Mouse (Mus musculus): ENCODE measurements around the gene Zfp493. TPM values are rescaled to one million over a fixed set of nuclear protein-coding genes. Genes with fewer than 3 reads are reported as not detected.
"Not testable (repeated sequence)": the region's sequence is repeated elsewhere in the genome, so short reads cannot be mapped to it uniquely, and the experiment has no call there.

Zfp493 gene
- polyA plus RNA-seq, 1 experiment from 2014 or later: 4.4 TPM

DNA sequence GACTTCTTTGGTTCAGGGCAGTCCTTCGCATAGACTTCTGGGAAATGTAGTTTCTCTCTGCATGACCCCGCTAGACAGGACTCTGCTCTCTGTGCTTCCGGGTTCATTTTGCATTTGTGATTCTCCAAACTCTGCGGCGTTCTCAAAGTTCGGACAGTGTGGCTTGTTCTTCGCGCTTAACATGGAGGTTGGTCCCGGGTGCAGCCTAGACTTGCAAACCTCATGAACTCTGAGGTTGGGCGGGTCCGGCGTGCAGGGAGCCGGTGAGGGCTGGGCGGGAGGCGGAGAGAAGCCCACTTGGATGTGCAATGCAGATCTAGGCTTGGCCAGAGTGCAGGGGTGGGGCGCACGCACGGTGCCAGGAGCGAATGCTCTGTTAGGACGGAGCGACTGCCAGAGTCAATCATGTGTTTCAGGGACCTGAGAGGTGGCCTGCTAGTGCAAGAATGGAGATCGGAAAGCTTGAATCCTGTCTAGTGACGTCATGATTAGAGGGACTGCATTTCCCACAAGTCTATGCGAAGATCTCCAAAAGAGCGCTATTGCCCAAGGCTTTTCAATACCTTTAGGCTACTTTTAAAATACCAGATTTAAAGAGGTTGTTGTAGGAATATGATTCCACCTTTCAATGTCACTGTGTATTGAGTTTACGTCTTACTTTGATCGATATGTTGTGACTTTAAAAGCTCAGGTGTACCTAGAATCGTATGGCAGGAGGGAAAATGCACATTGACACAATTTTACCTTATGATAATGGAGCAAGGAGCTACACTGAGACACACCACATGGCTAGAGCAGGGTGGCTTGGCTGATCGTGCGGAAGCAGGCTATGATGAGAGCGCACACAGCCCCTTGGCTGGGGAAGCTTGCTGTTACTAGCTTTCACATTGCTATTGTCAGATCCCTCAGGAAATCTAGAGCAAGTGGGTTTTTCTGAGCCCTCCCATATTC lies 34.5 kb downstream of the Zfp493 start, which contains the start of gene Zfp273:
Gene Zfp273 (plus strand): TSS at position 31 of the 951 bp plus-strand sequence.
- H3K4me1 ChIP-seq (ENCODE audit: insufficient read depth): no peaks in the 10 kb centered on the region
- H3K4me3 ChIP-seq (ENCODE audit: low read depth, low read length): peak within 1 kb of the TSS; percentile 54
- H3K27ac ChIP-seq (ENCODE audit: low read depth): peak within 1 kb of the TSS; percentile 82
- WGBS: 4% methylated on average over 31 of the region's 31 CpGs
- H3K9ac ChIP-seq: peak within 1 kb of the TSS; percentile 54
- TF ChIP-seq CTCF (IDR thresholded peaks at IDR 0.05; ENCODE audit: low read depth): no peak
- no peaks in the 10 kb centered on the region for H3K9me3 ChIP-seq (ENCODE audit: low read depth, low read length)
- no peaks in the 10 kb centered on the region for H3K36me3 ChIP-seq (ENCODE audit: insufficient read depth)
- peak; percentile 89 for DNase-seq
- H3K27me3 ChIP-seq (ENCODE audit: insufficient read depth, low read length): no peaks in the 10 kb centered on the region
- peak; percentile 98 for ATAC-seq (ENCODE audit: insufficient read depth)
- peak within 1 kb of the TSS; percentile 83 for H3K4me2 ChIP-seq

DNA sequence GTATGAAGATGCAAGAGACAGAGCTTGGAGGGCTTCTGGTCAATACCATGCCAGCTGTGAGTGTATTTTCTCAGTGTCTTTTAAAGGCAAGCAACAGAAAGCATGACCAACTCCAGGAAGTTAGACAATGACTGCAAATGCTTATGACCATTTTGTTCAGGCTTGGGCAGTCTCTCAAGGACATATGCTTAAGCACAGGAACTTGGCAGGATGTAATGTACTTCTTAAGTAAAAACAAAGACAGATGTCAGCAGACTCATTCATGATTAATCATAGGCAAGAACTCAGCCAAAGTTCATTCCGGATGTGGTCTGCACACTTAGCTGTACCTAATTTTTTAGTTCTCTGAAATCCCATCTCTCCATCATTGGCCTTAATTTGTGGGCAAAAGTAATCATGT lies 39.1 kb downstream of the Zfp493 start:
- ATAC-seq (ENCODE audit: insufficient read depth): no peak
- 64% methylated on average over 1 of the region's 1 CpGs for WGBS
- Histone ChIP-seq H3K4me1 (ENCODE audit: insufficient read depth) (no peaks in the 10 kb centered on the region), H3K4me2 (no peak overlapping the region), H3K27me3 (ENCODE audit: insufficient read depth, low read length) (no peaks in the 10 kb centered on the region), H3K9me3 (ENCODE audit: low read depth, low read length) (no peaks in the 10 kb centered on the region; the same call in 1 of the 2 replicates), H3K4me3 (ENCODE audit: low read depth, low read length) (no peak overlapping the region), H3K27ac (ENCODE audit: low read depth) (no peak overlapping the region), H3K9ac (no peak overlapping the region), H3K36me3 (ENCODE audit: insufficient read depth) (0 out of 2 replicates have a peak, but pooled peaks cover 3% of the 10 kb centered on the region)
- no peak for TF ChIP-seq CTCF (IDR thresholded peaks at IDR 0.05; ENCODE audit: low read depth)
- DNase-seq: peak; percentile 42

DNA sequence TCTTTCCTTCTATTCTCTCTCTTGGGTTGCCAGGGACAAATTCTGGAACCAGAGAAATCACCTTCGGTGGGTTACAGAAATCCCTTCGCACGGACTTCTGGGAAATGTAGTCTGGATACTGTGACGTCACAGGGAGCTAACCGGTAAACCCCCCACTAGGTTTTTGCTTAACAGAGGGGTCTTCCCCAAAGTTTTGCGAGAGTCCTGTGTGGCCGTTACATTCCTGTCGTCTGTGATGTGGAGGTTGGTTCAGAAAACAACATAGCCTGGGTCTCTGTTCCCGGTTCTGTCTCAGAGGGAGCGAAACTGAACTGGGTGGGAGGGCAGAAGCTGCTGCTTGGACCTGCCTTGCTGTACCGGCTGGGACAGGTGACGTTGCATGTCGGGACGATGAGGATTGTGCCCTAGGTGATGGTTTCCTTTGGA lies 51.4 kb downstream of the Zfp493 start, which contains the start of gene Gm10037:
Gene Gm10037 (plus strand): TSS at position 196 of the 426 bp plus-strand sequence.
- peak within 1 kb of the TSS; percentile 47 for H3K4me3 ChIP-seq (ENCODE audit: low read depth, low read length)
- H3K9me3 ChIP-seq (ENCODE audit: low read depth, low read length): peaks cover 9% of the 10 kb centered on the region; the same call in 1 of the 2 replicates
- TF ChIP-seq CTCF (IDR thresholded peaks at IDR 0.05; ENCODE audit: low read depth): no peak
- peaks cover 7% of the 10 kb centered on the region for H3K36me3 ChIP-seq (ENCODE audit: insufficient read depth)
- DNase-seq (peak; percentile 89), ATAC-seq (ENCODE audit: insufficient read depth) (peak; percentile 86)
- H3K4me2 ChIP-seq: peak within 1 kb of the TSS; percentile 74
- peak within 1 kb of the TSS; percentile 57 for H3K9ac ChIP-seq
- no peaks in the 10 kb centered on the region for H3K4me1 ChIP-seq (ENCODE audit: insufficient read depth)
- WGBS: 2% methylated on average over 14 of the region's 14 CpGs
- no peaks in the 10 kb centered on the region for H3K27me3 ChIP-seq (ENCODE audit: insufficient read depth, low read length)
- no peak within 1 kb of the TSS for H3K27ac ChIP-seq (ENCODE audit: low read depth)

DNA sequence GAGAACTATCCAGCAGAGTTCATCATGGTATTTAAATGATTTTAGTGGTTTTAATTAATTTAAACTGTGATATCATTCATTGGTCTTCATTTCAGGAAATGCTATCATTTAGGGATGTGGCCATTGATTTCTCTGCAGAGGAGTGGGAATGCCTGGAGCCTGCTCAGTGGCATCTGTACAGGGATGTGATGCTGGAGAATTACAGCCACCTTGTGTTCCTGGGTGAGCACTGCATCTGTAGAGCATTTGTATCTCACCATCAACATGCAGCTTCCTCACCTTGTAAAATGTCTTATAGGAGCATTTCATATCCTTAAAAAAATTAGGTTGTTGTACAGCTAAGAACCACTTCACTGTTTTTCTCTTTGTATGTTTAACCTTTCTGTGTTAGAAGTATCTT lies 53.6 kb downstream of the Zfp493 start:
- H3K27me3 ChIP-seq (ENCODE audit: insufficient read depth, low read length); H3K4me1 ChIP-seq (ENCODE audit: insufficient read depth); H3K36me3 ChIP-seq (ENCODE audit: insufficient read depth); ATAC-seq (ENCODE audit: insufficient read depth); H3K9me3 ChIP-seq (ENCODE audit: low read depth, low read length); H3K27ac ChIP-seq (ENCODE audit: low read depth); H3K4me3 ChIP-seq (ENCODE audit: low read depth, low read length); DNase-seq; H3K4me2 ChIP-seq; H3K9ac ChIP-seq: not testable (repeated sequence)
- TF ChIP-seq CTCF (IDR thresholded peaks at IDR 0.05; ENCODE audit: low read depth): peak; percentile 43

Other genes starting within 250 kb of the Zfp493 start
- gene Zfp748, start 225.9 kb upstream of the Zfp493 start, polyA plus RNA-seq (2014; fragmentation: Nextera tagmentation; extraction: Ambion mirVana): 16.0 and 16.5 TPM in 2 replicates
- 4.4 and 4.7 TPM in 2 replicates for gene Zfp729b, start 170.0 kb upstream of the Zfp493 start, polyA plus RNA-seq (2014; fragmentation: Nextera tagmentation; extraction: Ambion mirVana)
- not detected in 2 replicates for gene Gm49345, start 141.9 kb upstream of the Zfp493 start, polyA plus RNA-seq (2014; fragmentation: Nextera tagmentation; extraction: Ambion mirVana)
- gene Zfp729a, start 141.9 kb upstream of the Zfp493 start, polyA plus RNA-seq (2014; fragmentation: Nextera tagmentation; extraction: Ambion mirVana): 3.6 and 4.6 TPM in 2 replicates
- 9.9 and 11.0 TPM in 2 replicates for gene Zfp738, start 92.6 kb upstream of the Zfp493 start, polyA plus RNA-seq (2014; fragmentation: Nextera tagmentation; extraction: Ambion mirVana)
- 2.7 and 3.2 TPM in 2 replicates for gene Zfp65, start 50.5 kb upstream of the Zfp493 start, polyA plus RNA-seq (2014; fragmentation: Nextera tagmentation; extraction: Ambion mirVana)
- 5.6 and 6.4 TPM in 2 replicates for gene Zfp85, start 24.5 kb upstream of the Zfp493 start, polyA plus RNA-seq (2014; fragmentation: Nextera tagmentation; extraction: Ambion mirVana)
- 7.5 and 8.0 TPM in 2 replicates for gene Zfp273, start 34.0 kb downstream of the Zfp493 start, polyA plus RNA-seq (2014; fragmentation: Nextera tagmentation; extraction: Ambion mirVana)
- gene Gm10037, start 51.4 kb downstream of the Zfp493 start, polyA plus RNA-seq (2014; fragmentation: Nextera tagmentation; extraction: Ambion mirVana): 3.0 and 3.5 TPM in 2 replicates
- gene BC048507, start 83.6 kb downstream of the Zfp493 start, polyA plus RNA-seq (2014; fragmentation: Nextera tagmentation; extraction: Ambion mirVana): not detected in 2 replicates

Measured in lung, embryonic 14.5 days (tissue).